Mouse (Mus musculus) liver, embryonic 14.5 days (tissue): ENCODE data around the gene Tpm1. TPM values are rescaled to one million over a fixed set of nuclear protein-coding genes. Genes with fewer than 3 reads are reported as not detected.

Source experiments
- ATAC-seq: fragments of 200-750 bp; cut with Nextera tagmentation; 2 replicates; pipeline ENCODE4 v1.8.0; 2017; ENCODE audit warnings: moderate number of reproducible peaks, mild to moderate bottlenecking, moderate library complexity; ENCODE audit not compliant: insufficient read depth
- DNase-seq, 3 experiments: peaks; one replicate each; pipeline ENCODE4 v3.0.0-alpha.2; 2012 to 2013; ENCODE audit warnings: low read depth in 3 of 3, low spot score in 3 of 3
- H3K27ac ChIP-seq: fragments of 300-500 bp; sonication (generic); 2 replicates; pipeline ENCODE4 v1.5.1; 2014; ENCODE audit warnings: moderate library complexity, mild to moderate bottlenecking, control low read depth, inconsistent platforms
- H3K27me3 ChIP-seq: fragments of 300-500 bp; sonication (generic); 2 replicates; pipeline ENCODE4 v1.6.1; 2014; ENCODE audit warnings: mild to moderate bottlenecking, low read length, moderate library complexity; ENCODE audit not compliant: control insufficient read depth, insufficient read depth
- H3K36me3 ChIP-seq: fragments of 300-500 bp; sonication (generic); replicated peaks from 2 replicates; pipeline ENCODE4 v1.6.1; 2014; ENCODE audit warnings: low read depth; ENCODE audit not compliant: control insufficient read depth, insufficient read depth
- H3K4me1 ChIP-seq, 2 experiments: fragments of 200-500 bp in 1 of 2; fragments of 300-500 bp in 1 of 2; sonication (generic) in 1 of 2; replicated peaks; 2 replicates each; pipeline ENCODE4 v1.6.1; 2012 to 2014; ENCODE audit warnings: antibody characterized with exemption in 1 of 2, inconsistent platforms in 1 of 2, low read length in 1 of 2; ENCODE audit not compliant: control insufficient read depth in 2 of 2, insufficient read depth in 2 of 2
- H3K4me2 ChIP-seq: fragments of 300-500 bp; sonication (generic); 2 replicates; pipeline ENCODE4 v1.6.1; 2014; ENCODE audit warnings: low read depth, mild to moderate bottlenecking, control low read depth, moderate library complexity
- H3K4me3 ChIP-seq, 2 experiments: fragments of 200-500 bp in 1 of 2; fragments of 300-500 bp in 1 of 2; sonication (generic) in 1 of 2; 2 replicates each; pipeline ENCODE4 v1.5.1; 2012 to 2014; ENCODE audit warnings: low read depth in 2 of 2, low read length in 2 of 2, mild to moderate bottlenecking in 2 of 2, control low read depth in 1 of 2, inconsistent platforms in 1 of 2, moderate library complexity in 1 of 2; ENCODE audit not compliant: insufficient read depth in 1 of 2
- H3K9ac ChIP-seq: fragments of 300-500 bp; sonication (generic); replicated peaks from 2 replicates; pipeline ENCODE4 v1.6.1; 2014; ENCODE audit warnings: mild to moderate bottlenecking, control low read depth, moderate library complexity
- H3K9me3 ChIP-seq: fragments of 300-500 bp; sonication (generic); 2 replicates; pipeline ENCODE4 v1.6.1; 2016; ENCODE audit warnings: low read length, mixed read lengths; ENCODE audit not compliant: control insufficient read depth
- CTCF ChIP-seq: IDR thresholded peaks from 2 replicates; pipeline ENCODE4 v1.5.1; 2016; ENCODE audit warnings: antibody characterized with exemption, low read depth, control low read depth
- EP300 ChIP-seq: IDR thresholded peaks from 2 replicates; pipeline ENCODE4 v1.6.1; 2016; ENCODE audit warnings: antibody characterized with exemption, low read depth
- WGBS: fragments of 180-500 bp; shearing (Covaris S2); extraction: QIAGEN DNeasy Blood & Tissue Kit; methylation state at CpG from one replicate; pipeline ENCODE4 v1.1.7; 2014; ENCODE audit not compliant: insufficient replicate concordance; 5-methylcytosine and 5-hydroxymethylcytosine counted together
- polyA plus RNA-seq, 2 experiments: library from polyadenylated mRNA; depleted of rRNA in 1 of 2; stranded (reverse) in 1 of 2; unstranded in 1 of 2; fragments of >200 nt; fragmentation: Nextera tagmentation in 1 of 2; extraction: Ambion mirVana in 1 of 2; gene quantifications; 2 replicates each; pipeline versions ENCODE4 v1.2.1 to v1.2.3; 2012 to 2014

Tpm1 gene
- polyA plus RNA-seq, 2 experiments: 87.4 to 113 TPM

DNA sequence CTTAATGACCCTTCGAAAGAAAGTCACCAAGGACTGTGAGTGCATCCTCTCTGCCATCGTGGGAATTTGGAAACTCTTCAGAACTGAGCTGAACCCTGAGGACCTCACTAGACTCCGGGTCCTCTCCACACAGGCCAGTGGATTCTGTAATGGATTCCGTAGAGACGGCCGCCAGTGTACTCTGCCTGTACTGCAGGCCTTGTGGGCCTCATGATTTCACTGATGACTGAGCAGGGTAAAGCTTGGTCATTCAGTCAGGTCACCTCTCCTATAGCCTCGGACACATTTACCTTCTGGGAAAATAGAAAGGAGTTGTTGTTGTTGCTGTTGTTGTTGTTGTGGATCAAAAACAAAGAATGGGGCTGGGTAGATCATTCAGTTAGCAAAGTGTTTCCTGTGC lies 67.1 kb downstream of the Tpm1 start:
- Histone ChIP-seq H3K9ac (no peak overlapping the region), H3K27ac (no peak overlapping the region), H3K9me3 (no peaks in the 10 kb centered on the region), H3K27me3 (no peaks in the 10 kb centered on the region), H3K4me3 (no peak overlapping the region), H3K4me2 (no peak overlapping the region), H3K36me3 (no peaks in the 10 kb centered on the region), H3K4me1 (peaks cover 3 to 6% of the 10 kb centered on the region in 2 experiments)
- no peak for DNase-seq
- WGBS: 77% methylated on average over 7 of the region's 7 CpGs
- ATAC-seq: no peak
- TF ChIP-seq EP300 (no peak), CTCF (no peak)

DNA sequence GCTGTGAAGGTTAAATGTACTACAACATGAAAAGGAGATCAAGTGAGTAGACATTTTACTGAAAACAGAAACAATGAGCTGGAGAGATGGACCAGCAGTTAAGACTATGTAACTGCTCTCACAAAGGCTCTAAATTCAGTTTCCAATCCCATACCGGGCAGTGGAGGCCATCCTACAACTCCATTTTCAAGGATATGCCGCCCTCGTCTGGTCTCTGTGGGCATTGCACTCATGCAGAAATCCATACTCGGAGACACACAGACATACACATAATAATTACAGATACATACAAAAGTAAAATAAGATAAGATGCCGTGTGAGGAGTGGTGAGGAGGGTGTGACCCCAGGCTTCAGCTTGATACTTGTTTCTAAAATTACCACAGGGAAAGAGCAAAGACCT lies 68.7 kb downstream of the Tpm1 start:
- Histone ChIP-seq H3K4me2 (no peak overlapping the region), H3K9ac (no peak overlapping the region), H3K27ac (no peak overlapping the region), H3K4me3 (no peak overlapping the region), H3K4me1 (peaks cover 0 to 8% of the 10 kb centered on the region in 2 experiments; a peak in 3 of 4 replicates), H3K36me3 (no peaks in the 10 kb centered on the region), H3K9me3 (no peaks in the 10 kb centered on the region), H3K27me3 (no peaks in the 10 kb centered on the region)
- DNase-seq (peak; percentile 61 to 67 (median 64)), ATAC-seq (peak; percentile 60)
- 1% methylated on average over 5 of the region's 5 CpGs for WGBS
- no peak for TF ChIP-seq EP300
- peak; percentile 89 for TF ChIP-seq CTCF

DNA sequence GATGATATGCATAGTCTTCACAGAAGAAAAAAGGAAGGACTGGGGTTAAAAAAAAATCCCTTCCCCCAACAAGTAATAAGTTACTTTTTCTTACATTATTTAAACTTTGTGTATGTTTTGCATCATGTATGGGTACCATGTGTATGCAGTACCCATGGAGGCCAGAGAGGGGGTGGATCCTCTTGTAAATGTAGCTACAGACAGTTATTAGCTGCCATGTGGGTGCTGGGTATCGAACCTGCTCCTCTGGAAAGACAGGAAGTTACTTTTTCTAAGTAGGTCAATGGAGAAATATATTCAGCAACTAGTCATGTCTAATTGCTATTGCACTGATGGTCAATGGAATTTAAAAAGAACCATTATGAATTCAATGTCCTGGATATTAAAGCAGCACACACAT lies 70.7 kb downstream of the Tpm1 start:
- Histone ChIP-seq H3K4me2 (no peak overlapping the region), H3K4me1 (peaks cover 0 to 9% of the 10 kb centered on the region in 2 experiments; a peak in 3 of 4 replicates), H3K27ac (no peak overlapping the region), H3K27me3 (no peaks in the 10 kb centered on the region), H3K9me3 (no peaks in the 10 kb centered on the region), H3K9ac (no peak overlapping the region), H3K36me3 (no peaks in the 10 kb centered on the region), H3K4me3 (no peak overlapping the region)
- 42% methylated on average over 1 of the region's 1 CpGs for WGBS
- TF ChIP-seq EP300 (no peak), CTCF (no peak)
- DNase-seq (no peak), ATAC-seq (no peak)

DNA sequence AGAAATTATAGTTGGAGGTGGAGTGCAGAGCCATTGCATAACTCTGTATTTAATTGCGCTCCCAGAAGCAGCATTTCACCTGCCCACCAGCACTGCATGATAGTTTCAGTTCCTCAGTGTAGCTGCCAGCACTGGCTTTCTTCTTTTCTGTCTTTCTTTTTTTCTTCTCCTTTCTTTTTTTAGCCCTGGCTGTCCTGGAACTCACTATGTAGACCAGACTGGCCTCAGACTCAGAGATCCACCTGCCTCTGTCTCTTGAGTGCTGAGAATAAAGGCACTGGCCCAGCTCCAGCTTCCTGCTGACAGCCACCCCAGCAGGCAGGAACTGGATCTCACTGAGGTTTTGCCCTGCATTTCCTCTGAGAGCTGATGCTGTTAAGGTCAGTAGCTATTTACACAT lies 71.2 kb downstream of the Tpm1 start:
- Histone ChIP-seq H3K27ac (no peak overlapping the region), H3K4me3 (no peak overlapping the region), H3K9ac (no peak overlapping the region; the same call in 1 of the 2 replicates), H3K27me3 (no peaks in the 10 kb centered on the region), H3K4me1 (peaks cover 0 to 9% of the 10 kb centered on the region in 2 experiments; a peak in 3 of 4 replicates), H3K36me3 (no peaks in the 10 kb centered on the region), H3K4me2 (no peak overlapping the region), H3K9me3 (no peaks in the 10 kb centered on the region)
- ATAC-seq (no peak), DNase-seq (no peak)
- no peak for TF ChIP-seq CTCF
- TF ChIP-seq EP300: no peak
- 49% methylated on average over 1 of the region's 1 CpGs for WGBS

DNA sequence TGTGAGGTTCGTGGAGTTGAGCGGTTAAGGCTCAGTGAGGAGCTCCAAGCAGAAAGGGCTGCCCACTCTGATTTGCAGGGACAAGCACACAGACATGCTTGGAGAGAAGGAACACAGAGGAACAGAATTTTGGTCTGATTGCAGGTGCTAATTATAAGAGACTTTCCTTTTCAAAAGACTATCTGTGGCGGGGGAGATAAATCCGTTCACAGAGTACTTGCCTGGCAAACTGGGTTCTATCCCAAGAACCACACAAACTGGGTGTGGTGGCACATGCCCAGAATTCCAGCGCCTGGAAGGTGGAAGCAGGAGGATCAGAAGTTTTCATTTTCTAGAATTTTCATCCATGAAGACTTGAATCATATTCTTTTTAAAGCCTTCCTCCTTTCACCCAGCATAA lies 72.1 kb downstream of the Tpm1 start:
- Histone ChIP-seq H3K4me2 (no peak overlapping the region), H3K9me3 (no peaks in the 10 kb centered on the region), H3K4me3 (no peak overlapping the region), H3K36me3 (no peaks in the 10 kb centered on the region), H3K27ac (no peak overlapping the region), H3K4me1 (peaks cover 0 to 9% of the 10 kb centered on the region in 2 experiments; a peak in 3 of 4 replicates), H3K9ac (no peak overlapping the region), H3K27me3 (no peaks in the 10 kb centered on the region)
- ATAC-seq: no peak
- no peak for DNase-seq
- WGBS: 62% methylated on average over 5 of the region's 5 CpGs
- TF ChIP-seq CTCF: no peak
- TF ChIP-seq EP300: no peak
